Mouse (Mus musculus) embryonic facial prominence, embryonic 13.5 days (tissue): ENCODE data around the gene Rbbp8nl. TPM values are rescaled to one million over a fixed set of nuclear protein-coding genes. Genes with fewer than 3 reads are reported as not detected.

Source experiments
- ATAC-seq: fragments of 200-750 bp; cut with Nextera tagmentation; 2 replicates; pipeline ENCODE4 v1.8.0; 2017; ENCODE audit warnings: low read depth; ENCODE audit not compliant: insufficient number of reproducible peaks, insufficient read depth, low FRiP score, low TSS enrichment
- H3K27ac ChIP-seq: fragments of 300-500 bp; sonication (generic); 2 replicates; pipeline ENCODE4 v1.5.1; 2015; ENCODE audit warnings: moderate library complexity, mild to moderate bottlenecking, inconsistent platforms
- H3K27me3 ChIP-seq: fragments of 300-500 bp; sonication (generic); 2 replicates; pipeline ENCODE4 v1.6.1; 2015; ENCODE audit warnings: mild to moderate bottlenecking, inconsistent platforms
- H3K36me3 ChIP-seq: fragments of 300-500 bp; sonication (generic); 2 replicates; pipeline ENCODE4 v1.6.1; 2015; ENCODE audit warnings: mild to moderate bottlenecking, inconsistent platforms
- H3K4me1 ChIP-seq: fragments of 300-500 bp; sonication (generic); 2 replicates; pipeline ENCODE4 v1.6.1; 2015; ENCODE audit warnings: inconsistent platforms
- H3K4me2 ChIP-seq: fragments of 300-500 bp; sonication (generic); 2 replicates; pipeline ENCODE4 v1.6.1; 2015; ENCODE audit warnings: moderate library complexity, mild to moderate bottlenecking, inconsistent platforms
- H3K4me3 ChIP-seq: fragments of 300-500 bp; sonication (generic); 2 replicates; pipeline ENCODE4 v1.5.1; 2015; ENCODE audit warnings: mild to moderate bottlenecking, inconsistent platforms
- H3K9ac ChIP-seq: fragments of 300-500 bp; sonication (generic); 2 replicates; pipeline ENCODE4 v1.6.1; 2015; ENCODE audit warnings: mild to moderate bottlenecking, inconsistent platforms
- H3K9me3 ChIP-seq: fragments of 300-500 bp; sonication (generic); 2 replicates; pipeline ENCODE4 v1.6.1; 2016; ENCODE audit warnings: inconsistent platforms
- WGBS: fragments of 180-500 bp; shearing (Covaris S2); methylation state at CpG from one replicate; pipeline ENCODE4 v1.1.7; 2015; ENCODE audit warnings: mixed read lengths; 5-methylcytosine and 5-hydroxymethylcytosine counted together
- polyA plus RNA-seq: library from polyadenylated mRNA; unstranded; fragments of >200 nt; fragmentation: Nextera tagmentation; extraction: Ambion mirVana; gene quantifications from 2 replicates; pipeline ENCODE4 v1.2.1, GENCODE M21; 2015

Gene Rbbp8nl
- polyA plus RNA-seq, 1 experiment from 2014 or later: 1.7 TPM

- no peak for ATAC-seq
- 87% methylated on average over 8 of the region's 8 CpGs for WGBS
- no peaks in the 10 kb centered on the region; the same call in 1 of the 2 replicates for H3K27me3 ChIP-seq
These were observed 10.4 kb downstream of the Rbbp8nl start for GRCm38 (mm10) chr2:180279321-180279720.

GRCm38 (mm10) chr2:180277773-180278320 is 11.8 kb downstream of the Rbbp8nl start:
- H3K27me3 ChIP-seq: peaks cover 5% of the 10 kb centered on the region; the same call in 1 of the 2 replicates
- H3K4me2 ChIP-seq: no peak overlapping the region
- peaks cover 18% of the 10 kb centered on the region for H3K4me1 ChIP-seq
- no peaks in the 10 kb centered on the region for H3K9me3 ChIP-seq
- H3K27ac ChIP-seq: no peak overlapping the region
- ATAC-seq: no peak
- peak overlapping the region; percentile 32; the same call in 1 of the 2 replicates for H3K9ac ChIP-seq
- no peak overlapping the region for H3K4me3 ChIP-seq
- WGBS: 55% methylated on average over 8 of the region's 8 CpGs
- H3K36me3 ChIP-seq: no peaks in the 10 kb centered on the region

More at GRCm38 (mm10) chr2:180279321-180279720, 10.4 kb downstream of the Rbbp8nl start:
- no peak overlapping the region for H3K4me2 ChIP-seq
- peaks cover 15% of the 10 kb centered on the region for H3K4me1 ChIP-seq
- H3K36me3 ChIP-seq: no peaks in the 10 kb centered on the region
- no peak overlapping the region for H3K9ac ChIP-seq
- H3K4me3 ChIP-seq: no peak overlapping the region
- no peaks in the 10 kb centered on the region for H3K9me3 ChIP-seq
- H3K27ac ChIP-seq: no peak overlapping the region

- no peak for ATAC-seq
- Histone ChIP-seq H3K27ac (no peak overlapping the region), H3K27me3 (peaks cover 5% of the 10 kb centered on the region; the same call in 1 of the 2 replicates), H3K4me2 (no peak overlapping the region), H3K4me1 (peaks cover 28% of the 10 kb centered on the region), H3K9ac (no peak overlapping the region), H3K4me3 (no peak overlapping the region), H3K9me3 (no peaks in the 10 kb centered on the region), H3K36me3 (no peaks in the 10 kb centered on the region)
- 41% methylated on average over 8 of the region's 8 CpGs for WGBS
These were observed 12.8 kb downstream of the Rbbp8nl start for GRCm38 (mm10) chr2:180276851-180277259.

DNA sequence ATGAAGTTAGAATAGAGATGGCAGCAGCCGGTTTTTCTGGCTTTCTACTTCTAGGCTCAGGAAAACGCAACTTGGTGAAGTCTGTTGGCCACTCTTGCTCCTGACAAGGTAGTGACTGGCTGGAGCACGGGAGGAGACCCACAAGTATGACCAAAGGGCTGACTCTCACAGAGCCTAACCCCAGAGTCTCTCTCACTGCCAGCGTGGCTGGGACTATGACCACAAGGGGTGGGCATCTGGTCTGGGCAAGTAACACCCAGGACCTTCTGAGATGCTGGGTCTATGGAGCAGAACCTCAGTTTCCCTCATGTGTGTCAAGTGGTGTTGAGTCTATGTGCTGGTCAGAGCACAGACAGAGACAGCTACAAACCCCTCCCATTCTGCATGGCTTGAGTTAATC is 13.3 kb downstream of the Rbbp8nl start:
- H3K9ac ChIP-seq: no peak overlapping the region
- H3K4me2 ChIP-seq: no peak overlapping the region; the same call in 1 of the 2 replicates
- 49% methylated on average over 4 of the region's 4 CpGs for WGBS
- no peak overlapping the region for H3K27ac ChIP-seq
- no peak overlapping the region for H3K4me3 ChIP-seq
- ATAC-seq: no peak
- H3K9me3 ChIP-seq: no peaks in the 10 kb centered on the region
- no peaks in the 10 kb centered on the region for H3K36me3 ChIP-seq
- H3K4me1 ChIP-seq: peaks cover 32% of the 10 kb centered on the region
- peaks cover 5% of the 10 kb centered on the region; the same call in 1 of the 2 replicates for H3K27me3 ChIP-seq

DNA sequence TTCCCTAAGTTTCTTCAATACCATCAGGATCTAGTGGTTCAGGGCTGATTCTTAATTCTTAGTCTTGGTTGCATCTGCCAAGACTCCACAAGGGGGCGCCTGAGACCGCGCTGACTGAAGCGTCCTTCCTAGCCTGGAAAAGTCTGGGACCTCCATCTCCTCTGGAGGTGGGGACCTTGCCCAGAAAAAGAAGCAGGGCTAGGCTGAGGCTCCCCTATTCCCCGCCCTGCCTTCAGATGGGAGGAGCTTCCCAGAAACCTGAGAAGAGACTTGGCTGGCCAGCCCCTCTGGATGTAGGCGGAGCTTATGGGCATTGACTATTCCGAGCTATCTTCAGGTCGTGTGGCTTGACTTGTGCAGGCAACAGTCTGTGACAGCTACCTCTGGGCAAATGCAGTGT is 13.8 kb downstream of the Rbbp8nl start:
- H3K9me3 ChIP-seq: no peaks in the 10 kb centered on the region
- H3K9ac ChIP-seq: no peak overlapping the region; the same call in 1 of the 2 replicates
- no peak overlapping the region; the same call in 1 of the 2 replicates for H3K4me2 ChIP-seq
- H3K36me3 ChIP-seq: no peaks in the 10 kb centered on the region
- H3K27ac ChIP-seq: no peak overlapping the region
- no peak overlapping the region for H3K4me3 ChIP-seq
- peaks cover 36% of the 10 kb centered on the region for H3K4me1 ChIP-seq
- 1% methylated on average over 8 of the region's 8 CpGs for WGBS
- ATAC-seq: 0 out of 2 replicates have a peak, but pooled peaks have one; percentile 41
- H3K27me3 ChIP-seq: peaks cover 5% of the 10 kb centered on the region; the same call in 1 of the 2 replicates

- Histone ChIP-seq H3K4me1 (peaks cover 38% of the 10 kb centered on the region), H3K4me3 (no peak overlapping the region), H3K9ac (no peak overlapping the region), H3K4me2 (no peak overlapping the region), H3K36me3 (peaks cover 12% of the 10 kb centered on the region), H3K27me3 (peaks cover 5% of the 10 kb centered on the region; the same call in 1 of the 2 replicates), H3K9me3 (no peaks in the 10 kb centered on the region), H3K27ac (no peak overlapping the region)
- ATAC-seq: no peak
- WGBS: 82% methylated on average over 2 of the region's 2 CpGs
These were observed 15.2 kb downstream of the Rbbp8nl start for GRCm38 (mm10) chr2:180274523-180274922.

- peak within 1 kb of the TSS; percentile 92 for H3K4me2 ChIP-seq
- peak within 1 kb of the TSS; percentile 93 for H3K4me3 ChIP-seq
- peaks cover 5% of the 10 kb centered on the region; the same call in 1 of the 2 replicates for H3K27me3 ChIP-seq
- H3K9me3 ChIP-seq: no peaks in the 10 kb centered on the region
- peaks cover 38% of the 10 kb centered on the region for H3K4me1 ChIP-seq
- peak within 1 kb of the TSS; percentile 96 for H3K9ac ChIP-seq
- 7% methylated on average over 63 of the region's 68 CpGs for whole genome bisulfite sequencing
- peak; percentile 92 for ATAC-seq
- H3K36me3 ChIP-seq: peaks cover 21% of the 10 kb centered on the region
- 0 out of 2 replicates have a peak within 1 kb of the TSS, but pooled peaks have one; percentile 51 for H3K27ac ChIP-seq
These were observed 16.1 kb downstream of the Rbbp8nl start, which contains the start of gene Cables2 for GRCm38 (mm10) chr2:180273394-180274244. TSS of gene Cables2 (minus strand) at chr2:180273496.

DNA sequence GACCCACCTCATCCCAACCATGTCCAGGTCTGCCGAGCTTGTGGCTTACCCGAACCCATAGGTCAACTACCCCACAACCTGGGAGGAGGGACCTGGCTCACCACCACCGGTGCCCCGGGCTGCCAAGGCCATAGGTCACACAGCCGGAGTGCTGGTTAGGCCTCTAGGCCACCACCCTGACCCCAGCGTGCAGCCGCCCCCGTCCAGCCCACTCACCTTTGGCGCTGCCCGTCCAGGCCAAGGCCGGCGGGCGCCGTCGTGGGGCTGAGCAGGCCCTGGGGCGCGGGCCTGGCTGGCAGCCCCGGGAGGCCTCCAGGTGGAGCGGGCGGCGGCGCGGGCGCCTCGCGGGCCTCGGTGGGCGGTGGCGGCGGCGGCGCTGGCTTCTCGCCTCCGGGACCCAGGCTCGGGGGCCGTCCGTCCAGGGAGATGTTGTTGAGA is 16.8 kb downstream of the Rbbp8nl start:
- Histone ChIP-seq H3K9me3 (no peaks in the 10 kb centered on the region), H3K27ac (0 out of 2 replicates have a peak overlapping the region, but pooled peaks have one; percentile 51), H3K4me3 (peak overlapping the region; percentile 93), H3K9ac (peak overlapping the region; percentile 96), H3K4me1 (peaks cover 38% of the 10 kb centered on the region), H3K4me2 (peak overlapping the region; percentile 92), H3K27me3 (peaks cover 5% of the 10 kb centered on the region; the same call in 1 of the 2 replicates), H3K36me3 (peaks cover 28% of the 10 kb centered on the region)
- ATAC-seq: 0 out of 2 replicates have a peak, but pooled peaks have one; percentile 11
- WGBS: 0% methylated on average over 14 of the region's 37 CpGs

DNA sequence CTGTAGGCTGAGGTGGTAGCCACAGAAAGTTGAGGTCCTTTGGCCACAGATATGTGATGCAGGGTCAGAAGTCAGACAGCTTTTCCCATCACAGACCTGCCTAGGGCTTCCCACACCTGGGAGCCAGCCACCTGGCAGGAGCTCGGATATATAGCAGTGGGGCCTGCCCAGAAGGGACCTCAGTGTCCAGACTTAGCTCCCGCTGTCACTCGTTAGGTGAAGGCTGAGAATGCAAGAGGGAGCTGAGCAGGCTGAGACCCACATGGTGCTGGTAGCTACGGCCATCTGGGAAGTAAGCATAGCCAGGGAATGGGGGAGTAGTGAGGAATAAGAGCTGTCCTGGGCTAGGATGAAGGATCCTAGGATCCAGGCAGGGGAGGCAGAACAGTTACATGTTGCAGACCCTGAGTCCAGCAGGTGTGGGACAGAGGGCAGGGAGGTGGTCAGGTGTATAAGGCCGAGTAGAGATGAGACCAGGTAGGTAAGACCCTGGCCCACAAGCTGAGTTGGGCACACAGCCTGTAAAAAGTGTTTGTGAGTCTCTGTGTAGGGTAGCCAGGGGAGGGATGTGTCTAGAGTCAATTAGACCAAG is 17.8 kb downstream of the Rbbp8nl start:
- WGBS: 65% methylated on average over 5 of the region's 5 CpGs
- ATAC-seq: no peak

DNA sequence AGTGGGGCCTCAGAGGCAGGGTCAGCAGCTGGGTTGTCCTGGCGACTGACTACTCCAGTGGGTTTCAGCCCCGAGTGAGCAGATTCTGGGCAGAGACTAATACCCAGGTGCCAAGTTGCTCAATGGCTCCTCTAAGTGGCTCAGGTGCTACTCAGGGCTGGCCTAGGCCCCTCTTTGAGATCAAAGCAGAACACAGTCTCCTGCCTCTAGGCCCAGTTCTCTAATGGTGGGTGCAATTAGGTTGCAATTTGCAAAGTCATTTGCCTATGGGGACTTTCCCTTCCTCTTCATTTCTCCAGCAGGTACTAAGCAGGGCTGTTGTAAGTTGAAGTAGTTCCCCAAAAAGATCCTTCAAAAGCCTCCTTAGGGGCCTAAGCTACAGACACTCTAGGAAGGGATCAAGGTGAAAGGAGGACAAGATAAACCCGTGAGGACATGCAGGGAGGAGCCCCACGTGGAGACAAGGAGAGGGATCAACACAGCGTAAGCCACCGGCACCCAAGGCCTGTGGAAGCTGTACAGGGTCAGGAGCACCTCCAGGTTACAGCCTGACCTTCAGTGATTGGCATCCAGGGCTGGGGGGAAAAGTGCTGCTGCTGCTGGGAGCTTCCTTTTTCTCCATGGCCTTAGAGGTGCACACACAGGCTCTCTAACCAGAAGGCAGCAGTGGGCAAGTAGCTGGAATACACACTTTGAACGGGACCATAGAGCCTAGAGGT is 19.0 kb downstream of the Rbbp8nl start:
- WGBS: 83% methylated on average over 7 of the region's 7 CpGs
- no peak overlapping the region for H3K4me2 ChIP-seq
- H3K27ac ChIP-seq: no peak overlapping the region
- no peaks in the 10 kb centered on the region for H3K9me3 ChIP-seq
- peaks cover 5% of the 10 kb centered on the region; the same call in 1 of the 2 replicates for H3K27me3 ChIP-seq
- H3K36me3 ChIP-seq: peaks cover 47% of the 10 kb centered on the region
- H3K4me1 ChIP-seq: peaks cover 23% of the 10 kb centered on the region
- no peak overlapping the region for H3K4me3 ChIP-seq
- H3K9ac ChIP-seq: peak overlapping the region; percentile 96
- ATAC-seq: no peak

More for the DNA sequence above, 17.8 kb downstream of the Rbbp8nl start:
- Histone ChIP-seq H3K27ac (no peak overlapping the region), H3K4me1 (peaks cover 34% of the 10 kb centered on the region), H3K27me3 (peaks cover 5% of the 10 kb centered on the region; the same call in 1 of the 2 replicates), H3K36me3 (peaks cover 35% of the 10 kb centered on the region), H3K4me2 (peak overlapping the region; percentile 92), H3K9me3 (no peaks in the 10 kb centered on the region), H3K9ac (peak overlapping the region; percentile 96), H3K4me3 (peak overlapping the region; percentile 93)
